Mouse (Mus musculus): ENCODE data around the gene Tcf21. TPM values are rescaled to one million over a fixed set of nuclear protein-coding genes. Genes with fewer than 3 reads are reported as not detected.

The Tcf21 gene
- not detected in 2 replicates for polyA plus RNA-seq (2012; ENCODE audit: insufficient read depth, insufficient read length, missing spikeins)

DNA sequence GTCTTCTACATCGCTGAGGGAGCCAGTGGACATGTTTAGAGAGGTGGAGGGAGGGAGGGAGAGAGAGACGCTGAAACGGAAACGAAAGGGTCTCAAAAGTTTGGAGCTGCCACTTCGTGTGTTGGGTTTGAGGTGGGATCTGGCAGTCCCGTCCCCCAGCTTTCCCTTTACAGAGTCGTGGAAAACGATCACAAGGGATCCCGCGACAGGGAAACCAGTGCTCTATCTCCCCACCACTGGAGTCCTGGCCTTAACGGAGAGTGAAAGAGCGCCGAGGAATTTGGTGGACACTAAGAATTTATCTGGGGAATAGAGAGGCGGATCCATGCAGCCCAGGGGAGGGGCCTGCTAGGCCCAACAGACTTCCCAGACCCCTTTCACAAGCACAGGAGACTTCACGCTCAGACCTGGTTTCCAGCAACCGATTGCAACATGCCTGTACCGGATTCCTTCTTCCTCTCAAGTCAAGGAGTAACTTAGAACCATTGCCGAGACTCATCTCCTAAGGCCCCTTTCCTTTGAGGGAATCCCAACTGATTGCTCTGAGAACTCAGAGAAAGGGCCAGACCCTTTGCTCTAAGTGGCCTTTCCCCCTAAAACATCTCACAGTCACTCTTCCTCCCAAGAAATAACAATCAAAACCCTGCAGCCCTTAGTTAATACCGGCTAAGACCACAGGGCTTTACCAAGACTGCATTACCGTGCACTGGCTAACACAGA lies at the start of gene Tcf21:
Gene Tcf21 (minus strand): TSS at position 304 of the 720 bp plus-strand sequence.
- no peak within 1 kb of the TSS for H3K4me3 ChIP-seq (ENCODE audit: insufficient read depth, low read depth, low read length)
- no peak within 1 kb of the TSS for H3K27ac ChIP-seq (replicated peaks; ENCODE audit: low read depth, low read length)
- no peaks in the 10 kb centered on the region for H3K4me1 ChIP-seq (ENCODE audit: control insufficient read depth, insufficient read depth, insufficient read length, low read length)

DNA sequence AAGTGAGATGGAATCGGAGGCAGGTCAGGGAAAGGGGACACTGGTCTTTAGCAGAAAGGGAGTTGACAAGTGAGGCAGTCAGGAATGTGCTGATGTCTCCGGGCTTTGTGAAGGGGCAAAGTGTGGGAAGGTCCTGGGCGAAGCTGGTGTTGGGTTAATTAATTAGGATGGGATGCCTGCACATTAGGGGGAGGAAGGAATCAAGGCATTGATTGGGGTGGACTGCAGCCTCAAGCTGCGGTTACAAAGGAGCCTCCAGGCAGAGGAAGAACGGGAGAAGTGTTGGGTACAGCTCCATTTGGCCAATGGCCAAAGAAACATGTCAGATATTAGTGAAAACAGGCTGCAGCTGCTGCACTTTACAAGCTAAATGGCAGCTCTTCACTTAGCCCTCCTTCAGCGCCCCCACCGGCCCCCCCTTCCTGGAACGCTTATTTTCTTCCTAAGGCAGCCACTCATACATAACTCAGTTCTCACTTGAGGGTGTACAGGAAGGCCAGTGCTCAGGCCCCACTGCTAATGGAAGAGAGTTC lies 48.5 kb upstream of the Tcf21 start:
- Histone ChIP-seq H3K27ac (replicated peaks; ENCODE audit: low read depth, low read length) (no peak overlapping the region), H3K4me1 (ENCODE audit: control insufficient read depth, insufficient read depth, insufficient read length, low read length) (no peaks in the 10 kb centered on the region)

DNA sequence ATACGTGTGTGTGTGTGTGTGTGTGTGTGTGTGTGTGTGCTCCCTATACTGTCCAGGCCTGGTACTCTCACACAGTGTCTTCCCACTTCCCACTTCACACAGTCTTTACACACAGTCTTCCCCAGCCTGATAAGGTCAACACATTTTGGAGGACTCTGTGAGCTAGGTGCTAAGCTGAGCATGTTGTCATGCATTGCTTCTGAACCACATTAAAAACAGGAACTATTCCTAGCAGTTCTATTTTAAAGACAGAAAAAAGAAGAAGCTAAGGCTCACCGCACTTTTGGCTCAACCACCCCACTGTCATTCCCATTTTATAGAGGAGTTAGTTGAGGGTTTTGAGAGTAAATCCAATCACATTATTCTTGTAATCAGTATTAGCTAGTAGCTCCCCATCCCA lies 47.2 kb upstream of the Tcf21 start:
- H3K27ac ChIP-seq (replicated peaks; ENCODE audit: low read depth, low read length) = no peak overlapping the region
- no peaks in the 10 kb centered on the region for H3K4me1 ChIP-seq (ENCODE audit: control insufficient read depth, insufficient read depth, insufficient read length, low read length)
- no peak overlapping the region for H3K4me3 ChIP-seq (ENCODE audit: insufficient read depth, low read depth, low read length)

More for the DNA sequence above, 48.5 kb upstream of the Tcf21 start:
- no peak overlapping the region for H3K4me3 ChIP-seq (ENCODE audit: insufficient read depth, low read depth, low read length)

DNA sequence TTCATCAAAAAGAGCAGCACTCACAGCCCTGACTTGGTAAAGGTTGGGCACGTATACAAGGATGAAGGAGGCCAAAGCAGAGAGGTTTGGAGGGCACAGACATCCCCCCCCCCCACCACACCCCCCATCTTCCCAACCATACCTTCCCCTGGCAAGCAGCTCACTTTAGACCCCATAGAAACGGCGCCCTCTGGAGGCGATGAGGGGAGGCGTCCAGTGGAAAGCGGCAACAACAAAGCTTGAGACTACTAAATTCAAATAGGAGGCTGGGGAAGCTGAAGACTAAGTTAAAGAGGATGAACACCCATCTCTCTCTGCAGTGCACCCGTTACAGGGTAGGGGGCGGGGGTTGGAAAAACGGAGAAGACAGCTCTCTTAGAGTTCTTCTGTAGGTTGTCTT lies 38.1 kb upstream of the Tcf21 start:
- no peak overlapping the region for H3K27ac ChIP-seq (replicated peaks; ENCODE audit: low read depth, low read length)
- H3K4me1 ChIP-seq (ENCODE audit: control insufficient read depth, insufficient read depth, insufficient read length, low read length) = no peaks in the 10 kb centered on the region
- H3K4me3 ChIP-seq (ENCODE audit: insufficient read depth, low read depth, low read length) = no peak overlapping the region

DNA sequence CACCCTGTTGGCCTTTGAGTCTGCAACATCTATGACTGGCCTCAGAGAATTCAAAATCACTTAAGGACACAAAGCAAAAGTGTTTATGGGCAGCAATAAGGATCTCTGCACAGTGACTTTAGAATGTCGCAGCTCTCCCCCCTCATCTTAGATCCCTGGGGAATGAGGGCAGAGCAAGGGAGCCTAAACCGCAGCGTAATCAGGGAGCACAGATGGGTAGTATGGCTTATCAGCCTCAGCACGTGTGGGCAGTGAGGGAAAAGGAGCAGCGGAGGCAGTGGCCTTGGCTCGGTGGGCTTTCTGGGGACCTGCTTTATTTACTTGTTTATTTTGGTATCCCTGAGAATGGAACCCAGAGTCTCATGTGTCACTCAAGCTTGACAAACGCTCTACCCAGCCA lies 34.4 kb upstream of the Tcf21 start:
- H3K4me1 ChIP-seq (ENCODE audit: control insufficient read depth, insufficient read depth, insufficient read length, low read length) = no peaks in the 10 kb centered on the region
- H3K4me3 ChIP-seq (ENCODE audit: insufficient read depth, low read depth, low read length) = no peak overlapping the region

DNA sequence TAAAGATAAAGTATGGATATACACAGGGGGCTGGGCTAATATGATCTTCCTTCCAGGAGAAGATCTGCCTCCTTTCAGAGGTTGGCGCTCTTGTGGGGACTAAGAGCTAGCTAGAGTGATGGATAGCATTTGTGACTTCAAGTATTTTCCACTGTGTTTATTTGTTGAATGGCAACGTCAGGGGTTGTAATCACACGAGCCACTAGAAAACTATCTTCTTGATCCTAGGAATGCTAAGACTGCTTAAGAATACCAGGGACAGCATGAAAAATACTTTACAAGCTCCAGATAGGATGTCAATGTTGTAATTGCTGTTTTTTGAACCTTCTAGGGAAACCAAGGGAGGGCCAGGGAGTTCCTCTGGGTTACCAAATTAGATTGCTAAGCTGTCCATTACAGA lies 25.4 kb upstream of the Tcf21 start:
- no peak overlapping the region for H3K27ac ChIP-seq (replicated peaks; ENCODE audit: low read depth, low read length)

More for the DNA sequence above, 34.4 kb upstream of the Tcf21 start:
- H3K27ac ChIP-seq (replicated peaks; ENCODE audit: low read depth, low read length) = no peak overlapping the region

DNA sequence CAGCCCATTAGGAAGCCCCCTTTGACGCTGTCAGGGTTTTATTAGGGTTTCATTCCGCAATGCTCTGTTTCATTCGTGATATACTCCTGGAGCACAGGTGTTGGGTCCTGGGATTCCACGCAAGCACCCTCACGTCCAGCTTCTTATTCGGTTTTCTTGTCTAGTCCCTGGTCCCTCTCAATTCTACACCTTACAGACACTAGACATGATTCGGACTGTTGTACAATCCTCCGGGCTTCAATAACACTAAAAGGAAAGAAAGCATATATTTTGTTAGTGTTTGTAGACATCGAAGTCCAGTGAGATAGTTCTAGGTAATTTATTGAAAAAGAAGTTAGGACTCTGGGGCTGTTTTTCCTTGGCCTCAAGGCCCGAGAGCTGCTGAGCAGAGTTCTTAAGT lies 24.8 kb upstream of the Tcf21 start:
- Histone ChIP-seq H3K4me1 (ENCODE audit: control insufficient read depth, insufficient read depth, insufficient read length, low read length) (no peaks in the 10 kb centered on the region; the same call in 1 of the 2 replicates), H3K27ac (replicated peaks; ENCODE audit: low read depth, low read length) (no peak overlapping the region), H3K4me3 (ENCODE audit: insufficient read depth, low read depth, low read length) (no peak overlapping the region)

More for the DNA sequence above, 25.4 kb upstream of the Tcf21 start:
- H3K4me3 ChIP-seq (ENCODE audit: insufficient read depth, low read depth, low read length) = no peak overlapping the region
- no peaks in the 10 kb centered on the region; the same call in 1 of the 2 replicates for H3K4me1 ChIP-seq (ENCODE audit: control insufficient read depth, insufficient read depth, insufficient read length, low read length)

DNA sequence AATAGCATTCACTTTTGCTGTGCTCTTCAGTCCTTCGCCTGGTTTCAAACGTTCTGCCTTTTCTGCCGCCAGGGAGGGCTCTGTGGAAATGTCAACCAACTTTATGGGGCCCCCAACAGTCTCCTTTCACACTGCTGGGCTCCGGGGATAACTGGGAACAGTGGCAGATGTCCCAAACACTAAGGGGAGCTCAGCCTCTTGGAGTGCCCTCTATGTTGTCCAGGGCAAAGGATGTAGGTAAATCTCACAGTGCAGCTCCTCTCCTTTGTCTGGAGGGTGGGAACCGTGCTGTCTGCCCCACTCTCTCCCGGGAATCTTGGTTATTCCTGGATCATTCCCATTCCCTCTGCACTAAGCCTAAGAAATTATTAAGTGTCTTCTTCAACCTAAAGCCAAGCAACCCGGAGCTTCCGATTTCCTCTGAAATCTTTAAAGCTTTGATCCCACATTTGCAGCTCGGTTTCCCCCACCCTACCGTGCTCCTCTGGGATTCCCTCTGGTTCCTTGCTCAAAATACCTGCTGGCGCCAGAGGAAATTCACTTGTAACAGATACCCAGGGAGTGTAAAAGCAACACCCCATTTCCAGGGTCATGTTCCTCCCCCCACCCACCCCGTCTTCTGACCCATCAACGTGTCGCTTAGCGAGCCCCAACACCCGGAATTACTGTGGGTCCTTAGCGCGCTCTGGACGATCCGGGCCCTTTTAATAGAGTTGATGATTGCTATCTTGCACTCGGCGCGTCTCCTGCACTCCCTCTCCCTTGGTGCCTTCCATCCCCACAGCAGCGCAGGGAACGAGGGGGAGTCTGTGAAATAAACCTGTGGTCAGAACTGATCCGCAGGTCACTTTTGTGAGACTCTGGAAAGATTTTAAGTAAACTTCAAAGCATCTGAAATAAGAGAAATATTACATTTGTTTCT lies 23.7 kb upstream of the Tcf21 start:
- Histone ChIP-seq H3K27ac (replicated peaks; ENCODE audit: low read depth, low read length) (no peak overlapping the region), H3K4me1 (ENCODE audit: control insufficient read depth, insufficient read depth, insufficient read length, low read length) (no peaks in the 10 kb centered on the region; the same call in 1 of the 2 replicates), H3K4me3 (ENCODE audit: insufficient read depth, low read depth, low read length) (no peak overlapping the region)

DNA sequence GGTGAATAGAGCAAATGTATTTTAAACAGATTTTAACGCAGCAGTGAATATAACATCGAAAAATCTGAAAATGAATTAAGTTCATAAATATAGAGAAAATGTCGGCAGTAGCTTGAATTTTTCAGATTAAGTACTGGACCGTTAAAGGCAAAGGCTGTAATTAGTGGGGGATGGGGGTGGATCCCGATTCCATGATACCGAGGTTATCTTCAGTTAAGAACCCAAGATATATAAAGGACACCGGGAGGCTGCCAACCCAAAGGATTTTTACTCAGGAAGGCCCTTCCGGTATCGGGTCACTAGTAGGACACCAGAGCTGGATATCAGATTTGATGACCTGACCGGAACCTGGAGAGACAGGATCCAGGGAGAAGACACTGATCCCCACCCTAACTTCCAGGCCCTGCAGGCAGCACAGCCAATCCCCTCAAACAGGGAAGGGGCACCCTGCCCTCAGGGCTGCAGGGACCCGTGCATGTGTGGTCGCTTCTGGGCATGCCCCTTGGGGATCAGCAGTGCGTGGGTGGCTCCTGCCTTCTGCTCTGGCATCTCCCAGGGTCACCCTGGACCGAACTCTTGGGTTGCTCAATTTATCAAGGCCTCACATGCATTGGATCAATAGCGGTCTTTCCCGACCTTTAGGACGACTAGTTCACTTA lies 22.9 kb upstream of the Tcf21 start:
- no peak overlapping the region for H3K4me3 ChIP-seq (ENCODE audit: insufficient read depth, low read depth, low read length)
- no peaks in the 10 kb centered on the region; the same call in 1 of the 2 replicates for H3K4me1 ChIP-seq (ENCODE audit: control insufficient read depth, insufficient read depth, insufficient read length, low read length)
- no peak overlapping the region for H3K27ac ChIP-seq (replicated peaks; ENCODE audit: low read depth, low read length)

DNA sequence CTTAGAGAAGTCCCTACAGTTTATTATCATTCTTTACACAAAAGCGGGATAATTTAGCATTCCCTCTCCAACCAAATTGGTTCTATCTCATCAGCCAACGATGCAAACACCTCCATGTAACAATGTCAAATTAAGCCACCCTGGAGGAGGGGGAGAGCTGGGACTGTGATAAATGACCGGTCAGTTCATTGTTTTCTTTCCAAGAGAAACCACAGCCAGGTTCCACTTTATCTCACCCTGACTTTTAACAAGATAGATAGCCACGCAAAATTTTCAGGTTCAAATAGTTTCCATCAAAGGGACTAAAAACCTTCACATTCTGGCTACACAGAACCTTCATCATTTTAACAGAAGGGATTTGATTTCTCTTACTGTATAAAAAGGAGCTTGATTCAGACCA lies 22.1 kb upstream of the Tcf21 start:
- H3K27ac ChIP-seq (replicated peaks; ENCODE audit: low read depth, low read length) = no peak overlapping the region
- no peaks in the 10 kb centered on the region; the same call in 1 of the 2 replicates for H3K4me1 ChIP-seq (ENCODE audit: control insufficient read depth, insufficient read depth, insufficient read length, low read length)
- no peak overlapping the region for H3K4me3 ChIP-seq (ENCODE audit: insufficient read depth, low read depth, low read length)

DNA sequence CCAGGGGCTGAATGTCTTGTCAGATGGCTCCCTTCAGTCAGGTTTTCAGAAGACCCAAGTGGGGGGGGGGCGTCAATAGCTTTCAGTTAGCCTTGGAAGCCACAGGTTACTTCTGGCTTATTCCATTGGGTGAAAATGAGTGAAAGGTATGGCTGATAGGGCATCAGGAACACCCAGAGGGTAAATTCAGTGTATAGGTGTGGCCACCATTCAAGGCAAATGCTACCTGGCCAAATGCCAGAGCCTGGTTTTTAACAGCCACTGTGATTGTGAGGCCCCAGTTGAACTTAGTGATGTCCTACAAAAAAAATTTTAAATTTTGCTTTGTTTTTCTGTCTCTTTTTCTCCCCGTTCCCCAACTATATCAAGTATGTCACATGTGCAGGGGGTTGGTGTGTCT lies 6.3 kb upstream of the Tcf21 start:
- no peak overlapping the region for H3K27ac ChIP-seq (replicated peaks; ENCODE audit: low read depth, low read length)
- no peak overlapping the region for H3K4me3 ChIP-seq (ENCODE audit: insufficient read depth, low read depth, low read length)
- H3K4me1 ChIP-seq (ENCODE audit: control insufficient read depth, insufficient read depth, insufficient read length, low read length) = no peaks in the 10 kb centered on the region

DNA sequence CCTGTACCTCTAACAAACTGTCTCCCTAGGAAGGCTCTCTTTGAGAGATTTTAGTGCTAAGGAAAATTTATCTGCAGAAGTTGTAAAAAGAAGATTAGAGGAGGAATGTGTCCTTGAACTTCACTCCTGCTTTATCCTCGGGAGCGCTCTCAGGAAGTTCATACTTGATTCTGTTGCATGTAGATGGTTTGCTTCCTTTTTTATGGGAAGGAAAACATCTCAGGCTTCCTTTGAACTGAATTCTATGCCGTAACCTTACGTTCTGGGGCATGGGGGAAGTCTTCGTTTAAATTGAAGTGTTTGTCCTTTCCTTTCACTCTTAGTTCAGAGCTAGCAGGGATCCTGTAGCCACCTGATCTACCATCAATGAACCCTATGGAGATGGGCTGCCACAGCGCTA lies 2.9 kb upstream of the Tcf21 start:
- no peak overlapping the region for H3K4me3 ChIP-seq (ENCODE audit: insufficient read depth, low read depth, low read length)
- no peak overlapping the region for H3K27ac ChIP-seq (replicated peaks; ENCODE audit: low read depth, low read length)

DNA sequence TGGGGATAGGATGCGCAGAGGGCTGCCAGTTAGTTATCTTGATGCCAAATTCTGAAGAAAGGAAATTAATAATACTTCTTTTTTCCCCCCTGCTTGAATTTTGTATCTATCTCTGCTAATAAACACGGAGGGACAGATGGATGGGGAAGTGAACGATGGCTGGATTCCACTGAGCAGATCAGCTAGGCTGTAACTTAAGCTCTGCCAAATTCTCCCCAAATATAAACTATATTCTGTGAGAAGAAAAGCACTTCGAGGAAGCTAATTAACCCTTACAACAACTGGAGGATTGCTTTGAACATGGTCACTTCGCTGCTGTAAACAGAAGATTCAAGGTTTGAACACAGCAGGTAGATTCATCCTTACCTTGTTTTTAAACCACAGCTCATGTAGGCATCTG lies 2.5 kb upstream of the Tcf21 start:
- H3K4me3 ChIP-seq (ENCODE audit: insufficient read depth, low read depth, low read length) = no peak overlapping the region
- no peaks in the 10 kb centered on the region for H3K4me1 ChIP-seq (ENCODE audit: control insufficient read depth, insufficient read depth, insufficient read length, low read length)
- no peak overlapping the region for H3K27ac ChIP-seq (replicated peaks; ENCODE audit: low read depth, low read length)

More for the DNA sequence above, 2.9 kb upstream of the Tcf21 start:
- no peaks in the 10 kb centered on the region for H3K4me1 ChIP-seq (ENCODE audit: control insufficient read depth, insufficient read depth, insufficient read length, low read length)

DNA sequence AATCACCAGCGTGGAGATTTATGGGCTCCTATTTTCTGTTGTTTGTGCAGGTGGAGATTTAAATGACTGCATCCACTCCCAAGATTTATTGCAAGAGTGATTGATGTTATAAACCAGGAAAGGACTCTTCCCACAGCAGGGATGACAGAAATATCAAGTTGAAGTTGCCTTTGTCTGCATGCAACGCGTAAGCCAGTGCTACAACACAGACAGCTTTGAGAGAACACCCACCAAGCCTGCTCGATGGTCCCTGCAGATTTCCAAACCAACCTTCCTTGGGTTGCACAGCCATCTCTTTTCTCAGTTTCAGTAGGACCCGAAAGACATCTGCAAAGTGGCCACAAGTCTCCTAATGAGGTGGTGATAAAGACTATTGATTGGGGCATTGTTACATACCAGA lies 1.7 kb upstream of the Tcf21 start:
- H3K4me1 ChIP-seq (ENCODE audit: control insufficient read depth, insufficient read depth, insufficient read length, low read length) = no peaks in the 10 kb centered on the region
- no peak overlapping the region for H3K4me3 ChIP-seq (ENCODE audit: insufficient read depth, low read depth, low read length)
- H3K27ac ChIP-seq (replicated peaks; ENCODE audit: low read depth, low read length) = no peak overlapping the region

DNA sequence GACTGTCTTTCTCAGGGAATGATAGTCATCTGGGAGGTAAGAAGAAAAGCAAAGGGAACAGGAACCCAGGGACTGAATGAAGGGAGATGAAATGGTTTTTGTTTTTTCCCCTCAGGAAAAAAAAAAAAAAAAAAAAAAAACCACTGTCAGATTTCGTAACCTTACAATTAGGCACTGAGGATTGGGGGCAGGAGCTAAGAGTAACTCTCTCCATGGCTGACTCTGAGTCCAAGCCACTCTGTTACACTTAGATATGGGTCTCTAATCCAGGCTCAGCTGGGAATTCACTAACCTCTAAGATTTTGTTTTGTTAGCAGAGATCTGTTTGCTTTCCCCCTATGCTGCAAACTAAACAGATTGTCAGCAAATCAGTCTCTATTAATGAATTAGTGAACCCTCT lies 1.3 kb upstream of the Tcf21 start:
- no peak overlapping the region for H3K4me3 ChIP-seq (ENCODE audit: insufficient read depth, low read depth, low read length)
- no peak overlapping the region for H3K27ac ChIP-seq (replicated peaks; ENCODE audit: low read depth, low read length)
- H3K4me1 ChIP-seq (ENCODE audit: control insufficient read depth, insufficient read depth, insufficient read length, low read length) = no peaks in the 10 kb centered on the region
